Mouse (Mus musculus): Measurements from ENCODE around the gene Osgep.
"Not testable (repeated sequence)": the region's sequence is repeated elsewhere in the genome, so short reads cannot be mapped to it uniquely, and the experiment has no call there.

Osgep gene

GRCm38 (mm10) chr14:50931493-50932020 is 6.9 kb upstream of the Osgep start:
- DNase-seq (ENCODE audit: low read depth, low spot score), result no peak

DNA sequence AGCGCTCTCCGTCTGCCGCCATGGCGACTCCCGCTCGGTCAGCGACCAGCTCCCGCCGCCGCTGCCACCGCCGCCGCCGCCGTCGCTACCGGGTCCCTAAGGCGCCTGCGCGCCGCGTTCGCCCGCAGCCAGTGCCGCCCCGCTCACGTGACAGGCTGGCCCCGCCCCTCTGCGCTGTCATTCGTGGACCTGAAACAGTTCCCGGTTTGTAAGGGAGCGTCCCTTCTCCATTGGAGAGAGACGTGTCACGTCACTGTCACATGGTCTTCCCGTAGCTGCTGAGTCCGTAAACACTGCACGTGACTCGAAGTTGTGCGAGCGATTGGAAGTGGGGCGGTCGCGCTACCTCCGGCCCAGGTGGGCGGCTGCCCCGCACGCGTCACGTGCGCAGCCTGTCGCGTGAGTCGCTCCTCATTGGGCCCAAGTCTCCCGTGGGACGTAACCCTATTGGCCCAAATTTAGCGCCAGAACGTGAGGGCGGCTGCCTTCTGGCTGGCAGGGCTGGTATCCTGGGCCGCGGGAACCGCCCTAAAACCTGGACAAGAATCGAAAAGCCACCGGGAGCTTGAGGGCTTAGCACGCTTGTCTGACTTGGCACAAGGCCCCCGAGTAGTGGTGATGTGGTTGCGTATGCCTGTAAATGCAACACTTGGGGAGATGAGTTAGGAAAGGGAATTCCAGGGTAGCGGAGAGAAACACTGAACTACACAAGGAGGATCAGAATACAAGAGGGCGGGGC is 6.2 kb upstream of the Osgep start, which contains the start of the genes Pip4p1 and Pnp:
TSS of gene Pip4p1 (minus strand) at position 103 of the 739 bp plus-strand sequence.
TSS of gene Pnp (plus strand) at position 329 of the 739 bp plus-strand sequence.
- peak; percentile 100 for DNase-seq (ENCODE audit: low read depth, low spot score)

DNA sequence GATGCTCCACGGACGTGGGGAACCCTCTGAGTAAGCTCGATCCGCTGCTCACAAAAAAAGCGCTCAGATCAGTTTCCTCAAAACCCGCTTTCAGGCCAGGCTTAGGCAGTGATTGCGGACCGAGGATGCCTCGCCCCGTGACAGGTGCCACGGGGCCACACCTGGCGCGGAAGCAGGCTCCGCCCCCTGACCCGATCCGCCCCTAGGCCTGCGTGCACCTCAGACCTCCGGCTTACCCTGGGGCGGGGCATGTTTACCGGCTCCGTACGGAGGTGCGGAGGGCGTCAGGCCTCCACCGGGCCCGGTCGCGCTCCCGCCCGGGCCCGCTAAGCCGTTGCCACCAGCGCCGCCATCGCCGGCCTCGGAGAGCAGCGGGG is 5.7 kb upstream of the Osgep start:
- DNase-seq (ENCODE audit: low read depth, low spot score), result peak; percentile 87

- DNase-seq (ENCODE audit: low read depth, low spot score), result no peak
Measured at GRCm38 (mm10) chr14:50929951-50930350, 5.3 kb upstream of the Osgep start.

GRCm38 (mm10) chr14:50927366-50927765 is 2.7 kb upstream of the Osgep start:
- DNase-seq (ENCODE audit: low read depth, low spot score), result no peak

- DNase-seq (ENCODE audit: low read depth, low spot score), result no peak
Measured at GRCm38 (mm10) chr14:50925111-50925920, 623 bp upstream of the Osgep start.

- DNase-seq (ENCODE audit: low read depth, low spot score), result peak; percentile 14
Measured at GRCm38 (mm10) chr14:50923437-50923836, 1.3 kb downstream of the Osgep start.

DNA sequence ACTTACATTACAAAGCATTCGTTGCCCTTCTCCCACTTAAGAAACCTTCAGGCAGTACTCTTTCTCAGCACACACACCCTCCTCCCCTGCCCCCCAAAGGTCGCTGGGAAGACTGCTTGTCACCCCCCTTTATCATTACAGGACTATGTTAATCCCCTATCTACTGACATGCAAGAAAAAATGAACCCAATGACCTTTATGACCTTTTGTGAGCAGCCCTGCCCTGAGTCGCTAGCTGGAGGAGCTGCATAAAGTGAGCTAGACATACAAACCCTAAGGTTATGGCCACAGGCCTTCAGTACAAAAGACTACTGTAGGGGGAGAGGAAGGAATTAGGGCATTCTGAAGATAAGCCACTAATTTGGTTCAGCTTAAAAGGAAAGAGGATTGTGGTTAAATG is 13.3 kb downstream of the Osgep start:
- DNase-seq (ENCODE audit: low read depth, low spot score), result no peak

DNA sequence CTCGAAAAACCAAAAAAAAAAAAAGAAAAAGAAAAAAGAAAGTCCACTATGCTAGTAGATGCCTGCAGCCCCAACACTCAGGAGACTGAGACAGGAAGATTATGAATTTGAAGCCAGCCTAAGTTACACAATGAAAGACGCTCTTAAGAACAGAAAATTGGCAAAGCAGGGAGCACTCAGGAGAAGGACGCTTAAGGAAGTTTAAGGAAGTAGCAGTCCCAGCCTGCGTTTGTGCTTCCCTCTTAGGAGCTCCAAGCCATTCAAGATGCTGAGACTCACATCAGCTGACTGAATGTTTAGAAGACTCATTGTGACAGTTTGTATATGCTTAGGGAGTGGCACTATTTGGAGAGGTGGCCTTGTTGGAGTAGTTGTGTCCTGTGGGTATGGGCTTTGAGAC is 16.6 kb downstream of the Osgep start:
- DNase-seq (ENCODE audit: low read depth, low spot score), result no peak

GRCm38 (mm10) chr14:50905327-50905726 is 19.4 kb downstream of the Osgep start:
- not testable (repeated sequence) for DNase-seq (ENCODE audit: low read depth, low spot score)

- DNase-seq (ENCODE audit: low read depth, low spot score), result no peak
Measured at GRCm38 (mm10) chr14:50904828-50905129, 19.9 kb downstream of the Osgep start.

- no peak for DNase-seq (ENCODE audit: low read depth, low spot score)
Measured at GRCm38 (mm10) chr14:50903973-50904827, 20.5 kb downstream of the Osgep start.

DNA sequence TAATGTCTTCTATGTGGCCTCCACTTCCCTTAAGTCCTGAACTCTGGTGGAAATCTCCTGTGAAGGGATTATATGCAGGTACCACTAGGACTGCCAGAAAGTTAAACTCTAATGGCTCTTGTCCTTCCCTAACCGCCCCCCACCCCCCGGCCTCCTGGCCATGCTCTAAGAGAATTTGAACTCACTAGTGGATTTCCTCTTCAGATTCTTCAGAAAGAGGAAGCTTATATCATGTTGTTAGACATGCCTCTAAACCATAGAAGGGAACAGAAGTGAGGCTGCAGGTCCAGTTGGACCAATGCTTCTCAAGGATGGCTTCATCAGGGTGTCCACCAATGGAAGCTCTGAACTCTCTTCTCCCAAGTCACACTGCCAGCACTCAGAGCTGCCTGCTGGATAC is 26.7 kb downstream of the Osgep start:
- not testable (repeated sequence) for DNase-seq (ENCODE audit: low read depth, low spot score)

- DNase-seq (ENCODE audit: low read depth, low spot score), result no peak
Measured at GRCm38 (mm10) chr14:50897374-50897765, 27.3 kb downstream of the Osgep start, which contains the start of gene Klhl33. Klhl33 (minus strand) TSS chr14:50897507.

GRCm38 (mm10) chr14:50896747-50897373 is 27.8 kb downstream of the Osgep start:
- DNase-seq (ENCODE audit: low read depth, low spot score), result no peak

DNA sequence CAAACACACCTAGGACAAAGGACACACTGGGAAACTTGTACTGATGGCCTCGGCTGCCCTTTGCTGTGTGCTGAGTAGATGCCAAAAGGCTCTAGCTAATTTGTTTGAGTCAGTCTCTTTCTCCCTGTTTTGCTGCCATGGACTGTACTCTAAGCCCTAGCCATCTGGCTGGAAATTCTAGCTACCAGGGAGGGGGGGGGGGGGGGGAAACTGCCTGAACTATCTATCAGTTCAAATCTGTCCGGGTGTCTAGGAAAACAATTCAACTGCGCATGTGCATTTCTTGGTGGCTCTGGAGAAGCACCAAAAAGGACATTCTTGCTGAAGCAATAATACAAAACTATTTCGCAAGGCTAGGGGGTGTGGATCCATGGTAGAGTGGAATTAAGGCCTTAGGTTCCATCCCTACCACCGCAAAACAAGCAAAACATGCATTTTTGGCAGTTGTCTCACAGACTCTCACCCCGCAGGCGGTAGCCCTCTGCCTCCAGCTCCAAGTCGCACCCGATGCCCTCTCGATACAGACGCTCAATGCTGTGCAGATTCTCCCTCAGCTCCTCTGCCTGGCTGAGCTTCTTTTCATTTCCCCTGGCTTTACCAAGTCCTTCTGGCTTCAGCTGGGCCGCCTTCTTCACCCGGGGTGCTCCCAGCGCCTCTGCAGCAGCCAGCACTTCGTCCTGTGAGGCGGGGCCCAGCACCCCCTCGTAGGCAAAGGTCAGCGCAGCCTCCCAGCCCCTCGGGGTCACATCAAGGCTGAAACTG is 28.5 kb downstream of the Osgep start:
- DNase-seq (ENCODE audit: low read depth, low spot score), result no peak

- DNase-seq (ENCODE audit: low read depth, low spot score), result no peak
Measured at GRCm38 (mm10) chr14:50895407-50895806, 29.3 kb downstream of the Osgep start.

- no peak for DNase-seq (ENCODE audit: low read depth, low spot score)
Measured at GRCm38 (mm10) chr14:50892541-50893459, 31.9 kb downstream of the Osgep start.

DNA sequence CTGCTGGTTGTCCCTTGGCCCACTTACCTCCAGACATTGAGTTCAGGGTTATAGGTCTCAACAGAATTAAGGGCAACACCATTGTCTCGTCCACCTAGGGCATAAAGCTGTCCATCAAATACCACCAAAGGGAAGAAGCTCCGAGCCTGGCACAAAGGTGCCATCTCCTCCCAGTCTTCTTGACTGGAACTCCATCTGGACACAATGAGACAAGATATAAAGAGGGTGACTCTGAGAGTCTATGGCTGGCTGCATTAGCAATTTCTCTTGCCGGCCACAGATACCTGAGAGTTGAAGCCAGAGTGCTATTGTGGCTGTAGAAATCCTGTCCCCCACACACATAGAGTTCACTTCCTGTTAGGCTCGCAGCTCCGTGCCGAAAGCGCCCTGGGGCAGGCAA is 32.6 kb downstream of the Osgep start:
- no peak for DNase-seq (ENCODE audit: low read depth, low spot score)
